Mouse (Mus musculus) right cerebral cortex, postnatal 10 days (tissue): Measurements from ENCODE around the gene Fbxl14.

Experiments used
- DNase-seq, 2 experiments: peaks; one replicate each; pipeline ENCODE4 v3.0.0; 2021; ENCODE audit warnings: low spot score in 2 of 2

Gene Fbxl14

GRCm38 (mm10) chr6:119492630-119493014 lies 13.2 kb downstream of the Fbxl14 start:
- DNase-seq: no peak

- no peak for DNase-seq
These were observed 19.8 kb downstream of the Fbxl14 start for GRCm38 (mm10) chr6:119499271-119499670.

- DNase-seq: no peak
These were observed 20.6 kb downstream of the Fbxl14 start for GRCm38 (mm10) chr6:119500086-119500485.

- DNase-seq: no peak
These were observed 22.6 kb downstream of the Fbxl14 start for GRCm38 (mm10) chr6:119502031-119502430.

GRCm38 (mm10) chr6:119504756-119505155 lies 25.3 kb downstream of the Fbxl14 start:
- DNase-seq: no peak

GRCm38 (mm10) chr6:119505525-119506225 lies 26.2 kb downstream of the Fbxl14 start:
- no peak for DNase-seq

GRCm38 (mm10) chr6:119508221-119508620 lies 28.8 kb downstream of the Fbxl14 start:
- DNase-seq: no peak

GRCm38 (mm10) chr6:119508634-119509375 lies 29.3 kb downstream of the Fbxl14 start:
- no peak for DNase-seq

- no peak for DNase-seq
These were observed 30.1 kb downstream of the Fbxl14 start for GRCm38 (mm10) chr6:119509437-119510037.

- DNase-seq: no peak
These were observed 33.2 kb downstream of the Fbxl14 start for GRCm38 (mm10) chr6:119512701-119513100.

GRCm38 (mm10) chr6:119513452-119513851 lies 34.0 kb downstream of the Fbxl14 start:
- DNase-seq: no peak

GRCm38 (mm10) chr6:119514085-119514484 lies 34.6 kb downstream of the Fbxl14 start:
- DNase-seq: peak in 1 of 2 experiments; percentile 60

GRCm38 (mm10) chr6:119520731-119521130 lies 41.3 kb downstream of the Fbxl14 start:
- no peak for DNase-seq

GRCm38 (mm10) chr6:119521482-119521900 lies 42.0 kb downstream of the Fbxl14 start:
- DNase-seq: peak; percentile 62 to 80

GRCm38 (mm10) chr6:119521931-119522391 lies 42.5 kb downstream of the Fbxl14 start:
- DNase-seq: peak; percentile 45 to 53

- DNase-seq: no peak
These were observed 47.0 kb downstream of the Fbxl14 start for GRCm38 (mm10) chr6:119526498-119526897.

- DNase-seq: no peak
These were observed 50.2 kb downstream of the Fbxl14 start for GRCm38 (mm10) chr6:119529659-119530058.
